Mouse (Mus musculus): ENCODE measurements around the gene Sh3bp1.

The Sh3bp1 gene

GRCm38 (mm10) chr15:78899740-78900584 is at the start of gene Sh3bp1:
Gene Sh3bp1, plus strand, starts transcription at chr15:78899768.
- DNase-seq: peak; percentile 41

GRCm38 (mm10) chr15:78850059-78850824 is 49.3 kb upstream of the Sh3bp1 start:
- DNase-seq: no peak

GRCm38 (mm10) chr15:78850944-78851343 is 48.6 kb upstream of the Sh3bp1 start:
- no peak for DNase-seq

DNA sequence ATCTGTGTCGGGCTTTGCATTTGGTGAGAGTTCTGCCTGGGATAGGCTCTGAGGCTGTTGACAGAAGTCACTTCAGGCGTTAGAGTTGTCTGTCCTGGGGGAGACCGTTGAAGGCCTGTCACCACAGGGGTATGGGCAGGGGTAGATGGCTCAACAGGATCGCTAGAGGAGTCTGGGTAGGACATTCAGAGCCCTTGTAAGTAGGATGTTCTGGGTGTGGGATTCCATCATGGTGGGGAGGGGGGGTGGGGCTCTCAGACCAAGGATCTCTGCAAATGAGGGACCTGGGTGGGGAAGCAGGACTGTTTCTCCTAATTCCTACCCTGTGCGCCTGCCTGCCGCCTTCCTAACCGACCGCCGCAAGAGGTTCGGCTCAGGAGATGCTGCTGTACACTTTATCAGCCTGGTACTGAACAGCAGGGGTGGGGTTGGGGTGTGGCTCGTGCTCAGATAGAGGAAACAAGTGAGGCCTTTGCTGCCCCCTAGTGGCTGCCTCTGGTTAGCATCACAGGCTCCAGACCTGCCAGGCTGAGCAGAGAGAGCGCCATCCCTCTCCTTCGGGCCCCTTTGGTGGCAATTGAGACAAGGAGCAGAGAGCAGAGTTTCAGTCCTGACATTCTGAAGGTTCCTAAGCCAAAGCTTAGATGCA is 47.9 kb upstream of the Sh3bp1 start:
- DNase-seq: peak; percentile 91

DNA sequence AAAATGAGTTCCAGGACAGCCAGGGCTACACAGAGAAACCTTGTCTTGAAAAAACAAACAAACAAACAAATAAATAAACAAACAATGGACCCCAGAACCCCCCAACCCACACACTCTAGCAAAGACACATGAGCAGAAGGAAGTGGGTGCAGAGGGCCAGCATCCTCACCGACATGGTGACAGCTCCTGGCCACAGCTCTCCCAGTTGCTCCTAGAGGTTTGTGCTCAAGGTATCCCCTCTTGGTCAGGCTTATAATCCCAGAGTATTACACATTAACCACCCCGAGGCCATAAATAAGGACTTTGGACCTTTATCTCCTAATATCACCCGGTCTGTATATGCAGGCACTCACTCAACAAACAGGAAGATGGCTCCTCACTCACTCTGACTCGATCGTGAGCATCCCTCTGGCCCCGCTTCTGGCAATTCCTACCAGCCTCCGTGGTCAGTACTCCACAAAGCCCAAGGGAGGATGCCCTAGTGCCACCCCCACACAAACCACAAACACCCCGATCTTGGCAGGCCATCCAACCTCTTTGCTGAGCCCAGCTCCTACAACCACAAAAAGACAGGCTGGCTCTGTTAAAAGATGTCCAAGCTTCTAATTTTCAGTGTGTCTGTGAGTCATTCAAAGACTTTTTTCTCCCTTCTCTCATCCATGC is 44.1 kb upstream of the Sh3bp1 start, which contains the start of gene Lgals2:
Lgals2 (minus strand) TSS at position 227 of the 663 bp plus-strand sequence.
- DNase-seq: no peak

GRCm38 (mm10) chr15:78857009-78857408 is 42.6 kb upstream of the Sh3bp1 start:
- no peak for DNase-seq

GRCm38 (mm10) chr15:78859311-78859710 is 40.3 kb upstream of the Sh3bp1 start:
- peak; percentile 74 for DNase-seq

- DNase-seq: no peak
Observed at GRCm38 (mm10) chr15:78859714-78860113, 39.9 kb upstream of the Sh3bp1 start.

DNA sequence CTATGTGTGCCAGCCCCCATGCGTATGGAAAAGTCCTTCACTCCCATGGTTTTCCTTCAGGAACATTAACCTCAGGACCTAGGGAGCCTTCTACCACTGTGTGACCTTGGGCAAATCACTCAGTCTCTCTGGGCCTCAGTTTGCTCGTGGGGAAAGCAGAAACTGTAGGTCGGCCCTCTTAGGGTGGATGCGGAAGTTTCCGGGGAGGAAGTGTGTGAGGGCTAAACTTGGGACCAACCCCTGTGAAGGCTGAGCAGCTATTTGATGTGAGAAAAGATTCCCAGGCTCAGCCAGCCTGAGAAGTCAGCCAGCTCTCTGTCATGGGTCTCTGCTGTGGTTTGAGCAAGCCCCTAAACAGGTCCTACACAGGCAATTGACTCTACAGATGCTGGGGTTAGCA is 37.3 kb upstream of the Sh3bp1 start:
- DNase-seq: no peak

DNA sequence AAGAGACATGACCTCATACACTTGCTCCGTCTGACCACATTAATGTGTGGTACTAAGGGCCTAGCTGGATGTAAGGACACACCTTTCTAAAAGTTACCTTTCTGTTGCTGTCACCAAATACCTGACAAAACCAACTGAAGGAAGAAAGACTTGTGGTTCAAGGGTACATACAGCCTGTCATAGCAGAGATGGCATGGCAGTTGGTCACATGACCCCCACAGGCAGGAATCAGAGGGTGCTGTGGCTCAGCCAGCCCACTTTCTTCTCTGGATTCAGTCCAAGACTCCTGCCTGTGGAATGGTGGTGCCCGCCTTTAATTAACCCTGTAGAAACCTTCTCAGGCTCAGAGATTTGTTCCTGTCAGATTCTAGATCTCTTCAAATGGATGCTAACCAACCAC is 36.4 kb upstream of the Sh3bp1 start:
- no peak for DNase-seq

- no peak for DNase-seq
Observed at GRCm38 (mm10) chr15:78863852-78864253, 35.7 kb upstream of the Sh3bp1 start.

- DNase-seq: no peak
Observed at GRCm38 (mm10) chr15:78868398-78868797, 31.2 kb upstream of the Sh3bp1 start.

DNA sequence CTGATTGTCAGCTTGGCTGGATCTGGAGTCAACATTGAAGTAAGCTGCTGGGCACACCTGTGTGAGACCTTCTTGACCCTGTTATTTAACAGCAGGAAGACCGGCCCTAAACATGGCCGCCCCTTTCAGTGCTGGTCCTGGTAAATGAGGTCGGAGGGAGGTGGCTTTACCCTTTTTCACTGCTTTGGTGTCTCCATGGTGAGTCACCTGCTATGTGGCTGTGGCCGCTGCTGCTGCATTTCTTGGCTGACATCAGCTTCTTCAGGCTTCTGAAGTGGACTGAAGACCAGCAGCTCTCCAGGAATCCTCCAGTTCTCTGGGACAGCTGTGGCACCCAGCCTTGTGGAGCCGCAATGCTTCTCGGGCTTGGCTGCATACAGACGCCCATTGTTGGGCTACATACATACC is 30.7 kb upstream of the Sh3bp1 start:
- DNase-seq: no peak

GRCm38 (mm10) chr15:78869775-78870174 is 29.8 kb upstream of the Sh3bp1 start:
- peak; percentile 65 for DNase-seq

- DNase-seq: no peak
Observed at GRCm38 (mm10) chr15:78872021-78872608, 27.5 kb upstream of the Sh3bp1 start.

GRCm38 (mm10) chr15:78873803-78874435 is 25.6 kb upstream of the Sh3bp1 start:
- DNase-seq: no peak

DNA sequence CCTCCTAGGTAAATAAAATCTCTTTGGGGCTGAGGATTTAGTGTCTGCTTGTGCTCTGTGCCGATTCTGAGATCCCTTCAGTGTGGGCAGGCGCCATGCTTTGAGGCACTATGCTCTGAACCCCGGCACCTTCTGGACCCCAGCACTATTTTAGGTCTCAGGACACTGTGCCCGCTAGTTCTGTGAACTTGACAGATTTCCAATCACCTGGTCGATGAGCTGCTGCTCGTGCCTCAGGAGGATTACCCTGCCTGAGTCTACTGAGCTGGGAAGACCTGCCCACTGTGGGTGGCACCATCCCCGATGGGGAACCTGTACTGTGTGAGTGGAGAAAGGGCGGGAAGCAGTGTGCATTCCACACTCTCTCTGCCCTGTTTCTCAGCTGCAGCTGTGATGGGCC is 24.6 kb upstream of the Sh3bp1 start:
- DNase-seq: no peak

- no peak for DNase-seq
Observed at GRCm38 (mm10) chr15:78875537-78875936, 24.0 kb upstream of the Sh3bp1 start.

DNA sequence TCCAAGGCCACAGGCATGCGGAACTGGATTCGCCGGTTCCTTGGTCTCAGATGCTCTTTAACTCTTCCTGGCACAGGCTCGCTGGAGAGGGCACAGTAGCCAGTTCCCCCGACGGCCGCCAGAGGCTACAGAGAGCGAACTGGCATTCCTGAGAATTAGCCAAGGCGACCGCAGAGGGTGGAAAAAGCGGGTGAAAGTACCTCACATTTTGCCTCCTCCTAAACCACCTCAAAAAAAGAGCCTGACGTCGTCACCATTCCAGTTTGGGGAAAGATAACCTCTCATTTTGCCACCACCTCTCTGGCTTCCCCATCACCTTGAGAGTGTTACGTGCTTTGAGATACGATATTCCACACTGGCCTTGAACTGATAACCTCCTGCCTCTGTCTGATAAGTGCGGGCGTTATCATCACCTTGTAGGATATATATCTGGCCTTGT is 23.3 kb upstream of the Sh3bp1 start:
- DNase-seq: peak; percentile 84

DNA sequence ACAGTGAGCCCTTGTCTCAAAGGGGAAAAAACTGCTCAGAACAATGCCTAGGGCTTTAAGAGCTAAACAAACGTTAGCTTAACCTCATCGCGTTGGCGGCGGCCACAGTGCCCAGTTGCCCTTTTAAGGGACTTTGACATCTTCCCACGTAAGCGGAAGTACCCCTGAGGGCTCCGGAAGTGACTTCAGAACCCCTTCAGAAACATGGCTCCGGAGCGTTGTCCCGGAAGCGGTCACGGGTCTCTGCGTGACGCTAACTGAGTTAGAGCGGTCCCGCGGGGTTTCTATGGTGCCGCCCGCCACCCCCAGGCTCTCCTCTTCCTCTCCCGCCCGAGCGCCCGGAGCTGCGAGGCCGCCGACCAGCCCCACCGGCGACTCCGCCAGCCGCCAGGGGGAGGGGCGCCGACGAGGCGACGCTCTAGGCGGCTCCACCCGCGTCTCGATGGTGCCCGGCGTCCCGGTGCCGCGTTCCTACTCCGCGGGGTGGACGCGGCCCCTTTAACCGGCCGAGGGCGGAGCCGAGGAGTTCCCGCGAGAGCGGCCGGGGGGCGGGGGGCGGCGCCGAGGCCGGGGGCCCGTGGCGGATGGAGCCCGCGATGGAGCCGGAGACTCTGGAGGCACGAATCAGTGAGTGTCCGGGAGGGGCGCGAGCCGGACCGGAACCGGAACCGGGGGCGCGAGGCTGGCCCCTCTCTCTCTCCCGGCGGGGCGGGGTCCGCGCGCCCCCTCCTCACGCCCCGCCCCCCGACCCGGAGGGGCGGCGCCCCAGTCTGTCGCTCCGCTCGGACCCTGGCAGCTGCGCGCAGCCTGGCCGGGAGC is 22.4 kb upstream of the Sh3bp1 start, which contains the start of gene Gga1:
Gga1 (plus strand) TSS at position 200 of the 819 bp plus-strand sequence.
- peak; percentile 95 for DNase-seq
